Mouse (Mus musculus) CH12.LX (cell line): ENCODE data around the gene Kctd17. TPM values are rescaled to one million over a fixed set of nuclear protein-coding genes. Genes with fewer than 3 reads are reported as not detected.

Experiments
- DNase-seq: peaks from one replicate; pipeline ENCODE4 v3.0.0-alpha.2; 2013; ENCODE audit errors: extremely low read depth
- H3K27ac ChIP-seq: 2 replicates; pipeline ENCODE4 v1.5.1; 2012; ENCODE audit warnings: low read depth, mild to moderate bottlenecking, control low read depth, moderate library complexity; ENCODE audit not compliant: insufficient read depth
- H3K27me3 ChIP-seq: replicated peaks from 2 replicates; pipeline ENCODE3; 2012; ENCODE audit warnings: inconsistent platforms
- H3K36me3 ChIP-seq, 2 experiments: replicated peaks in 1 of 2; 2 replicates each; pipeline versions ENCODE3 to v1.6.1; 2012; ENCODE audit warnings: inconsistent platforms in 1 of 2, low read length in 1 of 2, mild to moderate bottlenecking in 1 of 2, mixed read lengths in 1 of 2, moderate library complexity in 1 of 2; ENCODE audit not compliant: control insufficient read depth in 1 of 2, insufficient read depth in 1 of 2
- H3K4me1 ChIP-seq, 2 experiments: 2 replicates each; pipeline ENCODE4 v1.6.1; 2012; ENCODE audit warnings: inconsistent platforms in 1 of 2, moderate library complexity in 1 of 2; ENCODE audit not compliant: insufficient read depth in 2 of 2, control insufficient read depth in 1 of 2
- H3K4me2 ChIP-seq: 2 replicates; pipeline ENCODE4 v1.6.1; 2012; ENCODE audit warnings: low read depth, mild to moderate bottlenecking, control low read depth; ENCODE audit not compliant: poor library complexity, insufficient read depth, severe bottlenecking
- H3K4me3 ChIP-seq, 3 experiments: fragments of 150-350 bp in 1 of 3; sonication (generic) in 1 of 3; replicated peaks in 1 of 3; 2 replicates each; pipeline versions ENCODE3 to v1.5.1; 2011 to 2012; ENCODE audit warnings: low read depth in 2 of 3, low read length in 2 of 3, mild to moderate bottlenecking in 2 of 3, moderate library complexity in 2 of 3, control low read depth in 1 of 3, improper control_type of control experiment in 1 of 3, inconsistent platforms in 1 of 3, mixed read lengths in 1 of 3; ENCODE audit not compliant: poor library complexity in 1 of 3
- H3K79me2 ChIP-seq: replicated peaks from 2 replicates; pipeline ENCODE4 v1.6.1; 2012; ENCODE audit warnings: mild to moderate bottlenecking, moderate library complexity; ENCODE audit not compliant: control insufficient read depth, poor library complexity, insufficient read depth, severe bottlenecking; ENCODE audit errors: extremely low read depth
- H3K9ac ChIP-seq: 2 replicates; pipeline ENCODE4 v1.6.1; 2012; ENCODE audit warnings: low read depth, mild to moderate bottlenecking, control low read depth, moderate library complexity; ENCODE audit not compliant: insufficient read depth
- H3K9me3 ChIP-seq: replicated peaks from 2 replicates; pipeline ENCODE3; 2012; ENCODE audit warnings: low read length, inconsistent platforms, mixed read lengths
- BHLHE40 ChIP-seq: IDR thresholded peaks from 2 replicates; pipeline ENCODE4 v1.6.1; 2011; ENCODE audit warnings: mild to moderate bottlenecking, low read depth, low read length, improper control_type of control experiment
- CHD1 ChIP-seq: IDR thresholded peaks from 2 replicates; pipeline ENCODE4 v1.6.1; 2012; ENCODE audit warnings: low read depth, low read length, improper control_type of control experiment, inconsistent platforms
- CHD2 ChIP-seq: IDR thresholded peaks from 2 replicates; pipeline ENCODE4 v1.6.1; 2011; ENCODE audit warnings: low read length, improper control_type of control experiment
- CTCF ChIP-seq, 2 experiments: IDR thresholded peaks in 1 of 2; conservative IDR thresholded peaks in 1 of 2; 2 replicates each; pipeline ENCODE4 v1.5.1; 2011 to 2012; ENCODE audit warnings: low read depth in 2 of 2, low read length in 2 of 2, improper control_type of control experiment in 1 of 2, inconsistent platforms in 1 of 2, mild to moderate bottlenecking in 1 of 2, moderate library complexity in 1 of 2
- E2F4 ChIP-seq: IDR thresholded peaks from 2 replicates; pipeline ENCODE4 v1.6.1; 2011; ENCODE audit warnings: low read depth, low read length, improper control_type of control experiment; ENCODE audit not compliant: insufficient replicate concordance
- EP300 ChIP-seq: IDR thresholded peaks from 2 replicates; pipeline ENCODE4 v1.6.1; 2011; ENCODE audit warnings: low read length, improper control_type of control experiment
- ETS1 ChIP-seq: conservative IDR thresholded peaks from 2 replicates; pipeline ENCODE4 v1.6.1; 2012; ENCODE audit warnings: low read depth, mild to moderate bottlenecking, inconsistent platforms, low read length, improper control_type of control experiment, moderate library complexity
- HCFC1 ChIP-seq: IDR thresholded peaks from 2 replicates; pipeline ENCODE4 v1.6.1; 2012; ENCODE audit warnings: low read depth, mild to moderate bottlenecking, inconsistent platforms, low read length, improper control_type of control experiment
- IRF4 ChIP-seq: IDR thresholded peaks from 2 replicates; pipeline ENCODE4 v1.6.1; 2014; ENCODE audit warnings: low read depth, mild to moderate bottlenecking, inconsistent platforms, low read length, improper control_type of control experiment
- JUND ChIP-seq: conservative IDR thresholded peaks from 2 replicates; pipeline ENCODE4 v1.6.1; 2011; ENCODE audit warnings: low read depth, low read length, improper control_type of control experiment
- MAZ ChIP-seq: IDR thresholded peaks from 2 replicates; pipeline ENCODE4 v1.6.1; 2012; ENCODE audit warnings: low read depth, mild to moderate bottlenecking, inconsistent platforms, low read length, improper control_type of control experiment, moderate library complexity
- MEF2A ChIP-seq: IDR thresholded peaks from 2 replicates; pipeline ENCODE4 v1.6.1; 2014; ENCODE audit warnings: low read depth, mild to moderate bottlenecking, inconsistent platforms, low read length, improper control_type of control experiment, borderline replicate concordance
- MYC ChIP-seq: IDR thresholded peaks from 2 replicates; pipeline ENCODE4 v1.6.1; 2011; ENCODE audit warnings: low read depth, mild to moderate bottlenecking, improper control_type of control experiment, low read length
- NELFE ChIP-seq: IDR thresholded peaks from 2 replicates; pipeline ENCODE4 v1.6.1; 2011; ENCODE audit warnings: low read depth, low read length, improper control_type of control experiment
- NRF1 ChIP-seq: IDR thresholded peaks from 2 replicates; pipeline ENCODE4 v1.6.1; 2014; ENCODE audit warnings: low read depth, mild to moderate bottlenecking, inconsistent platforms, low read length, improper control_type of control experiment, moderate library complexity
- POLR2AphosphoS2 ChIP-seq: IDR thresholded peaks from 2 replicates; pipeline ENCODE4 v1.6.1; 2011; ENCODE audit warnings: low read depth, low read length, improper control_type of control experiment
- RAD21 ChIP-seq: IDR thresholded peaks from 2 replicates; pipeline ENCODE4 v1.6.1; 2011; ENCODE audit warnings: low read depth, mild to moderate bottlenecking, low read length, improper control_type of control experiment, moderate library complexity
- SIN3A ChIP-seq: IDR thresholded peaks from 2 replicates; pipeline ENCODE4 v1.6.1; 2012; ENCODE audit warnings: low read length, improper control_type of control experiment, inconsistent platforms
- SMC3 ChIP-seq: IDR thresholded peaks from 2 replicates; pipeline ENCODE4 v1.6.1; 2011; ENCODE audit warnings: low read depth, low read length, improper control_type of control experiment
- ZC3H11A ChIP-seq: IDR thresholded peaks from 2 replicates; pipeline ENCODE4 v1.6.1; 2012; ENCODE audit warnings: low read depth, mild to moderate bottlenecking, inconsistent platforms, low read length, improper control_type of control experiment
- dilution Hi-C: fragments of 300-500 bp; cut with MboI; formaldehyde crosslinking; loops from 2 replicates; pipeline ENCODE4 v1.14.3; 2020; ENCODE audit warnings: low sequenced_read_pairs; ENCODE audit not compliant: extremely low pct_unique_long_range_greater_than_20kb, extremely low pct_ligation_motif_present
- in situ Hi-C: fragments of 300-500 bp; cut with MboI; formaldehyde crosslinking; loops from 3 replicates; pipeline ENCODE4 v1.14.3; 2019; ENCODE audit warnings: low sequenced_read_pairs, low pct_ligation_motif_present, low pct_unique_long_range_greater_than_20kb, mixed read lengths
- polyA plus RNA-seq: library from polyadenylated mRNA; unstranded; fragments of >175 nt; gene quantifications from 2 replicates; pipeline ENCODE4 v1.2.1, GENCODE M21; 2012; ENCODE audit warnings: low read depth; ENCODE audit not compliant: insufficient read length
- total RNA-seq, 2 experiments: library from RNA; depleted of rRNA; stranded (reverse); fragments of 300-350 nt in 1 of 2; fragments of >200 nt in 1 of 2; gene quantifications; 2 replicates each; pipeline ENCODE4 v1.2.3; 2012 to 2014

The Kctd17 gene
- total and polyA plus RNA-seq, 3 experiments, result not detected

GRCm38 (mm10) chr15:78447746-78448535 is 19.6 kb downstream of the Kctd17 start:
- Histone ChIP-seq H3K79me2 (no peaks in the 10 kb centered on the region), H3K9ac (peak overlapping the region; percentile 69), H3K4me1 (peaks cover 38 to 63% of the 10 kb centered on the region in 2 experiments), H3K4me3 (peak overlapping the region; percentile 22 to 42 (median 37)), H3K36me3 (no peaks in the 10 kb centered on the region), H3K9me3 (peaks cover 3% of the 10 kb centered on the region), H3K27ac (peak overlapping the region; percentile 51), H3K27me3 (no peaks in the 10 kb centered on the region), H3K4me2 (peak overlapping the region; percentile 88)
- dilution Hi-C loops (no loop called here), in situ Hi-C loops (loop anchor here (5.0 to 25.0 kb wide), 3 partner anchors 64 to 289 kb away; partner anchors contain the start of gene C1qtnf6)
- TF ChIP-seq NELFE (0 out of 2 replicates have a peak, but pooled peaks have one; percentile 17), E2F4 (peak; percentile 70; the same call in 1 of the 2 replicates), MYC (peak; percentile 30; the same call in 1 of the 2 replicates), CHD1 (peak; percentile 88; the same call in 1 of the 2 replicates), JUND (no peak), SIN3A (peak; percentile 66), CHD2 (no peak), CTCF (conservative IDR thresholded peaks at IDR 0.05 in 1 of 2, IDR thresholded peaks at IDR 0.05 in 1 of 2; ENCODE audit: low read depth in 2 of 2, low read length in 2 of 2) (peak; percentile 84 to 92), BHLHE40 (peak; percentile 21; the same call in 1 of the 2 replicates), MAZ (0 out of 2 replicates have a peak, but pooled peaks have one; percentile 38), HCFC1 (0 out of 2 replicates have a peak, but pooled peaks have one; percentile 21), EP300 (peak; percentile 63), RAD21 (peak; percentile 80), ZC3H11A (peak; percentile 65), ETS1 (peak; percentile 27; the same call in 1 of the 2 replicates), IRF4 (peak; percentile 51; the same call in 1 of the 2 replicates), SMC3 (peak; percentile 95), POLR2AphosphoS2 (no peak), NRF1 (no peak), MEF2A (peak; percentile 49; the same call in 1 of the 2 replicates)
- DNase-seq, result peak; percentile 92
